Mouse (Mus musculus) megakaryocyte, embryonic 14.5 days (primary cell): ENCODE measurements around the gene Atp1a2.

Experiments used
- FLI1 ChIP-seq: IDR thresholded peaks from 2 replicates; pipeline ENCODE4 v1.6.1; 2012; ENCODE audit warnings: low read length, inconsistent platforms, mixed read lengths
- GATA1 ChIP-seq: IDR thresholded peaks from 3 replicates; pipeline ENCODE4 v1.6.1; 2012; ENCODE audit warnings: mixed read lengths, low read length, inconsistent platforms, borderline replicate concordance

DNA sequence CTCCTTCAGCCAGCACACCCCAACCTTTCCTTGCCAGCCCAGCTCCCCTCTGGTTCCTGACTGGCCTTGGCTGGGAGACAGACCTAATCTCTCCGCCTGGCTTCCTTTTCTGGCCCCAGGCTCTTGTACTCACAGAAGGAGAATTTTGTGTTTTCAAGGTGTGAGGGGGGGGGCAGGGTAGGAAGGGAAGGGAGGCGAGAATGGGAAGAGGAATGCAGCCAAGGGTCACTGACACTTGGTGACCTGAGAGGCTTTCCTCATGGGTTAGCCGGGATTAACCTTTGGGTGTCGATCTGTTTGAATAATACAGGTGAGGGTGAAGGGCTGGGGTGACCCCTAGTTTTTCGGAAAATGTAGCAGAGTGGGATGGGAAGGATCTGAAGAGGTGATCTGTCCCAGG lies 23.7 kb downstream of the Atp1a2 start:
- TF ChIP-seq GATA1, result no peak
- no peak for TF ChIP-seq FLI1
